Mouse (Mus musculus) liver, embryonic 15.5 days (tissue): ENCODE measurements around the gene Zc3h18. TPM values are rescaled to one million over a fixed set of nuclear protein-coding genes. Genes with fewer than 3 reads are reported as not detected.

Source experiments
- ATAC-seq: fragments of 200-750 bp; cut with Nextera tagmentation; 2 replicates; pipeline ENCODE4 v1.8.0; 2017; ENCODE audit warnings: moderate number of reproducible peaks, mild to moderate bottlenecking, moderate library complexity; ENCODE audit not compliant: insufficient read depth
- H3K27ac ChIP-seq: fragments of 300-500 bp; sonication (generic); replicated peaks from 2 replicates; pipeline ENCODE4 v1.5.1; 2015; ENCODE audit warnings: mild to moderate bottlenecking, inconsistent platforms
- H3K27me3 ChIP-seq: fragments of 300-500 bp; sonication (generic); 2 replicates; pipeline ENCODE4 v1.6.1; 2015; ENCODE audit warnings: mild to moderate bottlenecking, inconsistent platforms
- H3K36me3 ChIP-seq: fragments of 300-500 bp; sonication (generic); replicated peaks from 2 replicates; pipeline ENCODE4 v1.6.1; 2015; ENCODE audit warnings: moderate library complexity, mild to moderate bottlenecking, inconsistent platforms
- H3K4me1 ChIP-seq: fragments of 300-500 bp; sonication (generic); replicated peaks from 2 replicates; pipeline ENCODE4 v1.6.1; 2015; ENCODE audit warnings: inconsistent platforms
- H3K4me2 ChIP-seq: fragments of 300-500 bp; sonication (generic); 2 replicates; pipeline ENCODE4 v1.6.1; 2015; ENCODE audit warnings: moderate library complexity, mild to moderate bottlenecking, inconsistent platforms
- H3K4me3 ChIP-seq: fragments of 300-500 bp; sonication (generic); replicated peaks from 2 replicates; pipeline ENCODE4 v1.5.1; 2015; ENCODE audit warnings: mild to moderate bottlenecking, inconsistent platforms
- H3K9ac ChIP-seq: fragments of 300-500 bp; sonication (generic); 2 replicates; pipeline ENCODE4 v1.6.1; 2015; ENCODE audit warnings: moderate library complexity, mild to moderate bottlenecking, inconsistent platforms
- H3K9me3 ChIP-seq: fragments of 300-500 bp; sonication (generic); replicated peaks from 2 replicates; pipeline ENCODE4 v1.6.1; 2016; ENCODE audit warnings: inconsistent platforms
- WGBS: fragments of 180-500 bp; shearing (Covaris S2); methylation state at CpG from one replicate; pipeline ENCODE4 v1.1.7; 2015; ENCODE audit warnings: mixed read lengths; ENCODE audit not compliant: insufficient replicate concordance; 5-methylcytosine and 5-hydroxymethylcytosine counted together
- polyA plus RNA-seq: library from polyadenylated mRNA; unstranded; fragments of >200 nt; fragmentation: Nextera tagmentation; extraction: Ambion mirVana; gene quantifications from 2 replicates; pipeline ENCODE4 v1.2.1, GENCODE M21; 2015

Gene Zc3h18
- 23.1 and 25.6 TPM in 2 replicates for polyA plus RNA-seq

DNA sequence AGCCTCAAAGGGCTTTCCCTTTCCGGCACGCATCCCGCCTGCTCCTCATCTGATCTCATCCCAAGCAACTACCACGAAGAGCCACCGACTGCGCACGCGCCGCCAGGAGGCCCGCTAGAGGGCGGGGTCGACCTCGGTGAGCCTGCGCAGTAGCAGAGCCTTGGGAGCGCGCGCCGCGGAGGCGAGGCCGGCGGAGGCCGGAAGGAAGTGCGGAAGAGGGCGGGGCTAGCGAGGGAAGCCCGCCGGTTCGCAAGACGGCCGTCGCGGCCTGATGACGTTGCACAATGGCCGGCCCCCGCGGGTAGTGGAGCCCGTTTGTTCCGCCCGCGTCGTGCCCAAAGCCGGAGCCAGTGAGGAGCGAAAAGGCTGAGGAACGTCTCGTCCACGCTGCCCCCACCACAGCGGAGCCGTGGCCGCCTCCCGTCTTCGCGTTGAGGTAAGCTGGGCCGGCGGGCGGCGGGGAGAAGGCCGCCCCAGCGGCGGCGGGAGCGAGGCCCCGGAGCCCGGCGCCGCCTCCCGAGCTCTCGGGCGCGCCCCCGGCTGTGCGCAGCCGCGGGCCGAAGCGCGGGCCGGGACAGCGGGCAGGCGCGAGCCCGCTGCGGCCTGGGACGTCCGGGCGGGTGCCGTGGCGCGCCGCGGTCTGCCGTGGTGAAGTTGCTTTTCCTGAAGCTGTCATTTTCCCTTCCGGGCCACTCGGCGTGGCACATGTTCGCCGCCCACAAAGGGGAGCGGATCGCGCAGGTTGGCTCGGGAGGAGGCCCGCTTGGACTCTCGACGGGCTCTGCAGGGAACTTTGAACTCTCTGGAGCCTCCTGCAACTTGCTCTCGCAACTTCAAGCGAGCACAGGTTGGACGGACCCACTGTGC is at the start of gene Zc3h18:
Gene Zc3h18 (plus strand): TSS at position 245 of the 867 bp plus-strand sequence.
- ATAC-seq: peak; percentile 93
- Histone ChIP-seq H3K4me1 (peaks cover 53% of the 10 kb centered on the region), H3K36me3 (peaks cover 38% of the 10 kb centered on the region), H3K9me3 (no peaks in the 10 kb centered on the region), H3K27ac (peak within 1 kb of the TSS; percentile 93), H3K4me3 (peak within 1 kb of the TSS; percentile 96), H3K4me2 (peak within 1 kb of the TSS; percentile 90), H3K9ac (peak within 1 kb of the TSS; percentile 88), H3K27me3 (no peaks in the 10 kb centered on the region)
- WGBS: under 1% methylated on average over 106 of the region's 107 CpGs

DNA sequence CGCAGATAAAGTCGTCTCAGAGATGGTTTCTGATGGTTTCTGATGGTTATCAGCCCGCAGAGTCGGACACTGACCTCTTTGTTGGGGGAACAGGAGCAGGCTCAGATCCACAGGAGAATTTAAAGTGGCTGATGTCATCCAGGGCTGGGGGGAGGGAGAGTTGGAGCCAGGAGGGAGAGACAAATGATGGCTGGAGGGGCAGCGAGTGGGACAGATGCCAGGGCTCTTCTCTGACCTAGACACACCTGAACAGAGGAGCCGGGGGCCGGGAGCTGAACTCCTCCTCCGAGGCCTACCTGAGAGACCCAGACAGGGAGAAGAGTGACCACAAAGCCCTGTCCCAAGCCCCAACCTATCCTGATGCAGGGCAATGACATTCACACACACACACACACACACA is 47.3 kb upstream of the Zc3h18 start:
- H3K4me1 ChIP-seq: peaks cover 94% of the 10 kb centered on the region
- H3K27me3 ChIP-seq: no peaks in the 10 kb centered on the region
- H3K9me3 ChIP-seq: no peaks in the 10 kb centered on the region
- H3K36me3 ChIP-seq: peaks cover 97% of the 10 kb centered on the region
- no peak for ATAC-seq
- H3K4me2 ChIP-seq: peak overlapping the region; percentile 57
- 60% methylated on average over 8 of the region's 8 CpGs for WGBS
- H3K27ac ChIP-seq: peak overlapping the region; percentile 95
- H3K4me3 ChIP-seq: 0 out of 2 replicates have a peak overlapping the region, but pooled peaks have one; percentile 28
- H3K9ac ChIP-seq: peak overlapping the region; percentile 56; the same call in 1 of the 2 replicates

DNA sequence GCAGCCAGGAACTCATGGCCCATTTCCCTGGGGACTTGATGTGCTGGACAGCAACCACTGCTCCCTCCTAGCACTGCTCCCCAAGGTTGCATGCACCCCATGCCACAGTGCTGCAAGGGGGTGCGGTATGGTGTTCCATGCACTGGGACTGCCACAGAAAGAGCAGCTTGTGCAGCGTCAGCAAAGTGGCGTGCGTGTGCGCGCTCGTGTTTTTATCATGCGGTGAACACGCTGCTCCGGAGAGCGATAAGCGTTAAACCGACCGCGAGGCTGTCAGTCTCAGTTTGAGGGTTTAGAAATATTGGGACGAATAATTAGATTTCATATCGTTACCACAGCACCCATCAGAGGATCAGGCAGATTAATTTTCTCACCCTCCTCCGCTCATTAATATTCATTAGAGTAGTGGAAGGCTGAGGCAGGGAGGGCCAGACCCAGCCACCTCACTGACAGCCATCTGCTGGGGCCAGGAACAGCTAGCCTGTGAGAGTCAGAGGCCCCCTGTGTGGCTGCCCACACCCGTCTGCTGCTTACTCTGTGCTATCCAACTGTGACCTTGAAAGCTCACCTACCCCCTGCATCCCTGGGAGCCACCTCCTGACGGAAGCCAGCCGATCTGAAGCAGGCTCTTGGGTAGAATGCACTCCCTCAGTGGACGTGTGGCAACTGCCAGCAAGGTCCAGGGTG is 46.7 kb upstream of the Zc3h18 start:
- Histone ChIP-seq H3K9me3 (no peaks in the 10 kb centered on the region), H3K4me2 (peak overlapping the region; percentile 57), H3K9ac (peak overlapping the region; percentile 56), H3K4me1 (peaks cover 88% of the 10 kb centered on the region), H3K27ac (peak overlapping the region; percentile 95), H3K4me3 (peak overlapping the region; percentile 28), H3K36me3 (peaks cover 97% of the 10 kb centered on the region), H3K27me3 (no peaks in the 10 kb centered on the region)
- peak; percentile 50 for ATAC-seq
- 33% methylated on average over 22 of the region's 22 CpGs for WGBS

DNA sequence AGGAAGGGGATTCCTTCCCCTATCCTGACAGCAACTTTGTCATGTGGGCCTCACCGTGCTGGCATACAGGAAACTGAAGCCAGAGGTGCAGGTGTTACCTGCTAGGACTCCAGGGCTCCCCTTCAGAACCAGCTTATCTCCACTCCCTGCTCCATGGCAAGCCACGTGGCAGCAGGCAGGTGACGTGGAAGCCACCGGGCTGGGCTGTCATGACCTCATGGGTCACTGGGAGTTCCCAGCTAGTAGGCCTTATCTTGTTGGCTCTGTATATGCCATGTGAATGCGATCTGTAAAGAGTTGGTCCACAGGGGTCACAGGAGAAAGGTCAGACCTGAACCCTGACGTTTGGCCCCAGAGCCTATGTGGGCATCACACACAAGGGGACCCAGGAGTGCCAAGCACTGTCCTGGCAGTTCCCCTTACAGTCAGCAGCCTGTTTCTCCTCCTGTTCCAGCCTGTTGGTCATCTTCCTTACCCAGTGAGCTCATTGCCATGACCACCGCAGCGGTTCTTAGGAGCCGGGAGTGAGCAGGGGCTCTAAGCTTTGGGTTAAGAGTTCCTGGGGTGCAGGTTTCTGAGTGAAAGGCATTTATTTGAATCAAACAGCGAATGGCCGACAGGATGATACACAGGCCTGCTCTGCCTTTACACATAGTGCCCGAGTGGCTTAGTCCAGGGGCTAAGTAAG is 45.8 kb upstream of the Zc3h18 start:
- peaks cover 97% of the 10 kb centered on the region for H3K36me3 ChIP-seq
- H3K4me1 ChIP-seq: peaks cover 79% of the 10 kb centered on the region

DNA sequence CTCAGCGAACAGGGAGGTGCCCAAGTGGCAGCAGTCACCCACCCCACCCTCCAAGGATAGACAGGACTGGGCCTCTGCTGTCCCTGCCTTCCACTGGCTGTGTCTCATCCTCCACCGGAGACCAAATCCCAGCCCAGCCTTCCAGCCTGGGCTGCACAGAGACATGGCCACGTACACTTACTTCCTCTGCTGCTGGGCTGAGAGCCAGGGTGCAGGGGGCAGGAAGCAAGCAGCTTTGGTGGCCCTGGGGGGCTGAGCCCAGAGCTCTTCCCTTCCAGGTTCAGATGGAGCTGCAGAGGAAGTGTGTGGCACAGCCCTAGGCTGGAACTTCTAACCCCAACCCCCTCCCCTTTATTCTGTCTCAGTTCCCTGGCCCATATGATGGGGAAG is 45.3 kb upstream of the Zc3h18 start:
- peak overlapping the region; percentile 56; the same call in 1 of the 2 replicates for H3K9ac ChIP-seq
- no peak for ATAC-seq
- peaks cover 78% of the 10 kb centered on the region for H3K4me1 ChIP-seq
- peak overlapping the region; percentile 95 for H3K27ac ChIP-seq
- H3K4me3 ChIP-seq: no peak overlapping the region
- H3K27me3 ChIP-seq: no peaks in the 10 kb centered on the region
- 64% methylated on average over 3 of the region's 3 CpGs for WGBS
- H3K4me2 ChIP-seq: peak overlapping the region; percentile 57
- H3K36me3 ChIP-seq: peaks cover 97% of the 10 kb centered on the region
- peaks cover 10% of the 10 kb centered on the region for H3K9me3 ChIP-seq

More for the DNA sequence above, 45.8 kb upstream of the Zc3h18 start:
- Histone ChIP-seq H3K27me3 (no peaks in the 10 kb centered on the region), H3K4me3 (peak overlapping the region; percentile 28), H3K9ac (peak overlapping the region; percentile 56), H3K9me3 (peaks cover 5% of the 10 kb centered on the region), H3K27ac (peak overlapping the region; percentile 95), H3K4me2 (peak overlapping the region; percentile 57)
- WGBS: 50% methylated on average over 12 of the region's 12 CpGs
- peak; percentile 70 for ATAC-seq

DNA sequence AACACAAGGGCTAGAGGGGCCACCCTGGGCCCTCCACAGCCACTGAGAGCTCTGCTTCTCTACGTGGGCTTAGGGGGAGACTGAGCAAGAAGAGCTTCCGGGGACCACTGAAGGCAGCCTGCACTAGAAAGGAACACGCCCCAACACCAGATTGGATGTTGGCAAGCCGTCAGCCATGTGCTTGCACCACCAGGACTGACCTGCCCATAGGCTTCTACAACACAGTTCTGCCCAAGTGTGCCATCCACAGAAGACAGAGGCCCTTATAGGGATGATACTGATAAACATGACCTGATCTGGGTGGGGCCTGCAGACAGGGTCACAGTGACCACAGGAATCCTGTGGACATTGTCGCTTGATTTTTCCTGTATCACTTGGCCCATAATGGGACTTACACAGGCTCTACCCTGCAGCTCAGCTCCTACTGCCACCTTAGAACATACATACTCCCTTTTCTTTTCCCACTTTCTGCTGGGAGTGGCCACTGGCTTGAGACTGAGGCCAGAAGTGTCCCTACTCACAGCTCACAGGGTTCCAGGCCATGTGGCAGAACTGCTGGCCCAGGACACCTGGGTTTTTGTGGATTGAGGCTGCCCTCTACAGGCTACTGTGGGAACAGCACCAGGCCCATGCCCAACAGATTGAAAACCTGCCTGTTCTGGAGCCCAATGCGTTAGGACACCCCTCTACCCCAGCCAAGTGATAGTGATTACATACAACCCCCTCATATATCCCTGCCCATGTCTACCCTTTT is 43.5 kb upstream of the Zc3h18 start:
- Histone ChIP-seq H3K27ac (peak overlapping the region; percentile 38), H3K9me3 (peaks cover 18% of the 10 kb centered on the region), H3K4me2 (no peak overlapping the region), H3K36me3 (peaks cover 97% of the 10 kb centered on the region), H3K4me3 (no peak overlapping the region), H3K9ac (no peak overlapping the region), H3K27me3 (no peaks in the 10 kb centered on the region), H3K4me1 (peaks cover 73% of the 10 kb centered on the region)
- ATAC-seq: no peak
- 72% methylated on average over 6 of the region's 6 CpGs for WGBS

DNA sequence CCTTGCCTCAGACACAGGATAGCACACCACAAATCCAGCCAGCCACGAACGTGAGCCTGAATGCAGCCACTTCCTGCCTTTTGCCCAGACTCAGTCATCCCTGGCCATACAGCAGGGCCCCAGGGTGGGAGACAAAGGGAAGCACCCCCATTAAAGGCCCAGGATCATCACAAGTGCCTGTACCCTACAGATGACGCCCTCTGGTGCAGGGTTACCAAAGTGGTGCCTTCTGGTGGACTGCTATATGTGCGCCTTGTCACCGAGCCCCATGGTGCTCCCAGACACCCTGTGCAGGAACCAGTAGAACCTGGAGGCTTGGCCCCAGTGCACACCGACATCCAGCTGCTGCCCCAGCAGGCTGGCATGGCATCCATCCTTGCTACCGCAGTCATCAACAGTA is 42.9 kb upstream of the Zc3h18 start:
- no peak overlapping the region for H3K27ac ChIP-seq
- H3K27me3 ChIP-seq: no peaks in the 10 kb centered on the region
- no peak overlapping the region for H3K4me2 ChIP-seq
- no peak overlapping the region for H3K4me3 ChIP-seq
- peaks cover 18% of the 10 kb centered on the region for H3K9me3 ChIP-seq
- peaks cover 97% of the 10 kb centered on the region for H3K36me3 ChIP-seq
- no peak for ATAC-seq
- H3K4me1 ChIP-seq: peaks cover 73% of the 10 kb centered on the region
- 90% methylated on average over 7 of the region's 7 CpGs for WGBS
- H3K9ac ChIP-seq: no peak overlapping the region

DNA sequence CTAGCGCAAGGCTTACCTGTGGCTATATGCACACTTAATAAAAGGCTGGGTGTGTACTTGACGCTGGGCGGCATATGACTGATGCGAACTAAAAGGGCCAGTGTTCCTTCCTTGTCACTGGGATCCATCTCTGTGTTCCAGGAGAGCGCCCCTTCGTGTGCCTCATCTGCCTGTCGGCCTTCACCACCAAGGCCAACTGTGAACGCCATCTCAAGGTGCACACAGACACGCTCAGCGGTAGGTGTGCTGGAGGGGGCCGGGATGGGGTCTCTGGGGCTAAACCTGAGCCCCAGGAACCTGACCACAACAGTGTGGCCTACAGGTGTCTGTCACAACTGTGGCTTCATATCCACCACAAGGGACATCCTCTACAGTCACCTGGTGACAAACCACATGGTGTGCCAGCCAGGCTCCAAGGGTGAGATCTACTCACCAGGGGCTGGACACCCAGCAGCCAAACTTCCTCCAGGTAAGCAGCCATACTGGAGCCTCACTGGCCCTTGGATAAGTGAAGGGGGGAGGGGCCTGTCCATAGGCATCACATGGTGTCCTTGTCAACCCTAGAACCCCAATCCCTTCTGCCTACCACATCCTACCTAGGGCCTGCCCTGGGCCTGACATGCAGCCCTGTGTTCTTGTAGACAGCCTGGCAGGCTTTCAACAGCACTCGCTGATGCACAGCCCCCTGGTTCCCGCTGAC is 41.5 kb upstream of the Zc3h18 start:
- H3K36me3 ChIP-seq: peaks cover 99% of the 10 kb centered on the region
- no peak overlapping the region for H3K9ac ChIP-seq
- no peak overlapping the region for H3K4me2 ChIP-seq
- no peak for ATAC-seq
- peaks cover 18% of the 10 kb centered on the region for H3K9me3 ChIP-seq
- peaks cover 72% of the 10 kb centered on the region for H3K4me1 ChIP-seq
- H3K27ac ChIP-seq: no peak overlapping the region
- no peaks in the 10 kb centered on the region for H3K27me3 ChIP-seq
- H3K4me3 ChIP-seq: no peak overlapping the region
- WGBS: 96% methylated on average over 13 of the region's 13 CpGs

DNA sequence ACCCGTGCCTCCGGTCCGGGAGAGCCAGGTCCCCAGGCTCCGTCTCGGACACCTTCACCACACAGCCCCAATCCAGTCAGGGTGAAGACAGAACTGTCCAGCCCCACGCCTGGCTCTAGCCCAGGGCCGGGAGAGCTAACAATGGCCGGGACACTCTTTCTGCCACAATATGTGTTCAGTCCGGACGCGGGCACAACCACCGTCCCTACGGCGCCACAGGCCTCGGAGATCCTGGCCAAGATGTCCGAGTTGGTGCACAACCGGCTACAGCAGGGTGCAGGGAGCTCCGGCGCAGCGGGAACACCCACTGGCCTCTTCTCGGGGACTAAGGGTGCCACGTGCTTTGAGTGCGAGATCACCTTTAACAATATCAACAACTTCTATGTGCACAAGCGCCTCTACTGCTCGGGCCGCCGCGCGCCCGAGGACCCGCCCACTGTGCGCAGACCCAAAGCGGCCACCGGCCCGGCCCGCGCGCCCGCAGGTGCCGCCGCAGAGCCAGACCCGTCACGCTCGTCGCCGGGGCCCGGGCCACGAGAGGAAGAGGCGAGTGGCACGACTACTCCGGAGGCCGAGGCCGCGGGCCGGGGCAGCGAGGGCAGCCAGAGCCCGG is 40.7 kb upstream of the Zc3h18 start:
- no peak for ATAC-seq

More for the DNA sequence above, 40.7 kb upstream of the Zc3h18 start:
- 86% methylated on average over 57 of the region's 57 CpGs for WGBS
- H3K4me1 ChIP-seq: peaks cover 68% of the 10 kb centered on the region
- no peak overlapping the region for H3K9ac ChIP-seq
- no peak overlapping the region for H3K27ac ChIP-seq
- H3K9me3 ChIP-seq: peaks cover 18% of the 10 kb centered on the region
- H3K4me3 ChIP-seq: 0 out of 2 replicates have a peak overlapping the region, but pooled peaks have one; percentile 7
- H3K36me3 ChIP-seq: peaks cover 93% of the 10 kb centered on the region
- H3K27me3 ChIP-seq: no peaks in the 10 kb centered on the region
- H3K4me2 ChIP-seq: peak overlapping the region; percentile 33; the same call in 1 of the 2 replicates
